Mouse (Mus musculus): ENCODE results near the gene Coa7. TPM values are rescaled to one million over a fixed set of nuclear protein-coding genes. Genes with fewer than 3 reads are reported as not detected.

Coa7 gene
- polyA plus RNA-seq, 1 experiment = 66.4 TPM

DNA sequence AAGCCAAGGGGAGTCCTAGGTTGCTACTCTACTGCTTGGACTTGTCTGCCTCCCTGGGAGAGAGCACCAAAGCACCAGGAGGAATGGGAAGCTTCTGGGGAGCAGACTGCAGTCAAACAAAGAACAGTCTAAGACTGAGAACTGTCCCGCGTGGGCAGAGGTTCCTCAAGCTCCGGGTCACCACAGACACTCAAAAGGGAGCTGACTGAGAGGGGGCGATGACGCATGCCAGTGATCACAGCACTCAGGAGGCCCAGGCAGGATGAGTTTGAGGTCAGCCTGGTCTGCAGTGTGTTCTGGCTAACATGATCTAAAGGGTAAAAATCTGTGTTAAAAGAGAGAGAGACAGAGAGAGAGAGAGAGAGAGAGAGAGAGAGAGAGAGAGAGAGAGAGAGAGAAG lies 13.9 kb upstream of the Coa7 start:
- H3K4me3 ChIP-seq (ENCODE audit: insufficient read depth, poor library complexity, severe bottlenecking) = no peak overlapping the region
- no peak for TF ChIP-seq MYOD1 (IDR thresholded peaks at IDR 0.05; ENCODE audit: control insufficient read depth, insufficient read length, low read depth)
- no peak for TF ChIP-seq CTCF (IDR thresholded peaks at IDR 0.05; ENCODE audit: control insufficient read depth, insufficient read depth, insufficient read length)
- no peak for TF ChIP-seq CEBPB (IDR thresholded peaks at IDR 0.05; ENCODE audit: low read depth)
- TF ChIP-seq MYOG (IDR thresholded peaks at IDR 0.05; ENCODE audit: control insufficient read depth, extremely low read depth, insufficient read length) = no peak
- no peak for TF ChIP-seq MAX (IDR thresholded peaks at IDR 0.05)
- TF ChIP-seq FOSL1 (IDR thresholded peaks at IDR 0.05; ENCODE audit: insufficient read depth, low read length, poor library complexity, severe bottlenecking) = no peak
- no peak for TF ChIP-seq USF1 (IDR thresholded peaks at IDR 0.05; ENCODE audit: low read depth)
- H3K79me2 ChIP-seq (ENCODE audit: control insufficient read depth, insufficient read depth) = no peaks in the 10 kb centered on the region
- no peak overlapping the region for H3ac ChIP-seq (ENCODE audit: control insufficient read depth, insufficient read length, low read depth)
- no peaks in the 10 kb centered on the region for H3K79me3 ChIP-seq (ENCODE audit: low read depth)
- peaks cover 3% of the 10 kb centered on the region for H3K27me3 ChIP-seq (ENCODE audit: control insufficient read depth, insufficient read depth, insufficient read length)
- H3K36me3 ChIP-seq (ENCODE audit: control insufficient read depth, insufficient read depth) = no peaks in the 10 kb centered on the region

DNA sequence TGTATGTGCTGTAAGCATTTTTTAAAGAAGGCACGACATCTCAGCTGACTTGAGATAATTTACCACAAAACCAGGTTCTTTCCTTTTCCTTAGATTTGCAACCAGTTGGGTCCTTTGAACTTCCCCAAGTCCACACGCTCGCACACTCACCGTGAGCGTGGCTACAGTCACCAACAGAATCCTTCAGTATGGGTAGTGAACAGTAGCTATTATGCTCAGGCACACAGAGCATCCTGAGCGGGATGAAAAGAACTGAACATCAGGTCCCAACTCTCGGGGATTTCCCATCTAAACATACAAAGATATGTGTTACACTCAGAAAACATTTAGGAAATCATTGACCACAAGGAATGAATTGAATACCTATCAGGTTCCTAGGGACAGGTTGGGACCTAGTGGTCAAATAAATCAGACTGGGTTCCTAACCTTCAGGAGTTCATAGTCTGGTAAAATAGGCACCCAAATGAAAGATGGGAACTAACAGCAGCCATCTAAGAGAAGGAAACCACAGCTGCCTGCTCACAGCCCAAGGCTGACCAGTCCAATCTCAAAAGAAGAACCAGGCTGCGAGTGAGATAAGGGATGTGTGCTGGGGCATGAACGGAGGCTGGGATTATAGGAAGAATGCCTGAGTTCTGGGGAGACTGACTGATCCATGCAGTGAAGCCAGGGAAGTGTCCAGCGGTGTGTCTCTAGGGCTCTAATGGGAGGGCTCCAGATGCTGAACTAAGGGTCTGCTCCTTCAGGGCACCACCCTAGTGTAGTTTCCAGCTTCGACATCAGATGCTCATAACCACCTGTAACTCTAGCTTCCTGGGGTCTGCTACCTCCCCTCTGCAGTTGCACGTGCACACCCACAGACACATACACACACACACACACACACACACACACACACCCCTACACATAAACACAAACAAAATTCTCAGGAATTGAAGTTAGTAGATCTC lies 10.0 kb upstream of the Coa7 start:
- TF ChIP-seq CTCF (IDR thresholded peaks at IDR 0.05; ENCODE audit: control insufficient read depth, insufficient read depth, insufficient read length) (no peak), CEBPB (IDR thresholded peaks at IDR 0.05; ENCODE audit: low read depth) (no peak), MAX (IDR thresholded peaks at IDR 0.05) (no peak), FOSL1 (IDR thresholded peaks at IDR 0.05; ENCODE audit: insufficient read depth, low read length, poor library complexity, severe bottlenecking) (no peak), MYOG (IDR thresholded peaks at IDR 0.05; ENCODE audit: control insufficient read depth, extremely low read depth, insufficient read length) (no peak), MYOD1 (IDR thresholded peaks at IDR 0.05; ENCODE audit: control insufficient read depth, insufficient read length, low read depth) (no peak), USF1 (IDR thresholded peaks at IDR 0.05; ENCODE audit: low read depth) (no peak)
- no peaks in the 10 kb centered on the region for H3K79me2 ChIP-seq (ENCODE audit: control insufficient read depth, insufficient read depth)
- H3K79me3 ChIP-seq (ENCODE audit: low read depth) = no peaks in the 10 kb centered on the region
- H3K27me3 ChIP-seq (ENCODE audit: control insufficient read depth, insufficient read depth, insufficient read length) = peaks cover 3% of the 10 kb centered on the region
- H3ac ChIP-seq (ENCODE audit: control insufficient read depth, insufficient read length, low read depth) = no peak overlapping the region
- H3K4me3 ChIP-seq (ENCODE audit: insufficient read depth, poor library complexity, severe bottlenecking) = no peak overlapping the region
- H3K36me3 ChIP-seq (ENCODE audit: control insufficient read depth, insufficient read depth) = no peaks in the 10 kb centered on the region

GRCm38 (mm10) chr4:108318649-108319615 lies 9.0 kb upstream of the Coa7 start:
- H3K4me3 ChIP-seq (ENCODE audit: insufficient read depth, poor library complexity, severe bottlenecking) = no peak overlapping the region
- H3K79me2 ChIP-seq (ENCODE audit: control insufficient read depth, insufficient read depth) = no peaks in the 10 kb centered on the region
- no peak overlapping the region for H3ac ChIP-seq (ENCODE audit: control insufficient read depth, insufficient read length, low read depth)
- H3K27me3 ChIP-seq (ENCODE audit: control insufficient read depth, insufficient read depth, insufficient read length) = peaks cover 3% of the 10 kb centered on the region
- no peaks in the 10 kb centered on the region for H3K36me3 ChIP-seq (ENCODE audit: control insufficient read depth, insufficient read depth)
- TF ChIP-seq USF1 (IDR thresholded peaks at IDR 0.05; ENCODE audit: low read depth) (no peak), MAX (IDR thresholded peaks at IDR 0.05) (no peak), CTCF (IDR thresholded peaks at IDR 0.05; ENCODE audit: control insufficient read depth, insufficient read depth, insufficient read length) (no peak), MYOD1 (IDR thresholded peaks at IDR 0.05; ENCODE audit: control insufficient read depth, insufficient read length, low read depth) (no peak), FOSL1 (IDR thresholded peaks at IDR 0.05; ENCODE audit: insufficient read depth, low read length, poor library complexity, severe bottlenecking) (no peak), CEBPB (IDR thresholded peaks at IDR 0.05; ENCODE audit: low read depth) (no peak)
- H3K79me3 ChIP-seq (ENCODE audit: low read depth) = no peaks in the 10 kb centered on the region

- Histone ChIP-seq H3K79me3 (ENCODE audit: low read depth) (no peaks in the 10 kb centered on the region), H3ac (ENCODE audit: control insufficient read depth, insufficient read length, low read depth) (no peak overlapping the region), H3K27me3 (ENCODE audit: control insufficient read depth, insufficient read depth, insufficient read length) (peaks cover 3% of the 10 kb centered on the region), H3K36me3 (ENCODE audit: control insufficient read depth, insufficient read depth) (no peaks in the 10 kb centered on the region), H3K79me2 (ENCODE audit: control insufficient read depth, insufficient read depth) (no peaks in the 10 kb centered on the region), H3K4me3 (ENCODE audit: insufficient read depth, poor library complexity, severe bottlenecking) (no peak overlapping the region)
- TF ChIP-seq MYOD1 (IDR thresholded peaks at IDR 0.05; ENCODE audit: control insufficient read depth, insufficient read length, low read depth) (no peak), FOSL1 (IDR thresholded peaks at IDR 0.05; ENCODE audit: insufficient read depth, low read length, poor library complexity, severe bottlenecking) (no peak), CTCF (IDR thresholded peaks at IDR 0.05; ENCODE audit: control insufficient read depth, insufficient read depth, insufficient read length) (no peak), MYOG (IDR thresholded peaks at IDR 0.05; ENCODE audit: control insufficient read depth, extremely low read depth, insufficient read length) (no peak), USF1 (IDR thresholded peaks at IDR 0.05; ENCODE audit: low read depth) (no peak), MAX (IDR thresholded peaks at IDR 0.05) (no peak), CEBPB (IDR thresholded peaks at IDR 0.05; ENCODE audit: low read depth) (no peak)
Observed at GRCm38 (mm10) chr4:108319747-108320146, 8.2 kb upstream of the Coa7 start.

DNA sequence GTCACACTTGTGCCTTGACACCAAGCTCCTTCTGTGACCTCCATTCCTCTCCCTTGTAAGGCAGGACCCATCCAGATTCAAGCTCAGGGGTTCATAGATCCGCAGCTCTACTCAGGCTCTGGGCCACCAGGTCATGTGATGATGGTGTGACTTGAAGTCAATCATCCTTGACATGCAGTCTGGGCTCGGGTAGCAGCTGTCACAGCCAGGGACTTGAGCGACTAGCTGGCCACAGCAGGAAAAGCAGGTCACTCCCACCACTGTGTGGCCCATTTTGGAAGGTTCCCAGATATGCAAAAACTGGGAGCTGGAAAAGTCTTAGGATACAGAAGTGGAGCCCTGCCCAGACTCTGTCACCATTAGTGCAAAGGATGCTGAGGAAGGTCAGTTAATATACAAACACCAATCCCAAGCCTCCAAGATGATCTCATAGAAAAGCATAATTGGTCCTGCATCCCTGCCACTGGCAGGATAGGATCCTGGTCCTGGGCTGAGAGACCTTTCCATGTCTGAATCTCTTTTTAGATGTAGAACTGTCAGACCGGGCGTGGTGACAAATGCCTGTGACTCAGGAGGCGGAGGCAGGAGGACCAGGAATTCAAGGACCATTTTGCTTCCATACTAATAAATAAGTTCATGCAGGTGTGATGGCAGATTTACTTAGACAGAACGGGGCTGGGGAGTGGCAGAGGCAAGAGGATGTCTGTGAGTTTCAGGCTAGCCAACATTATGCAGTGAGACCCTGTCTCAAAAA lies 7.1 kb upstream of the Coa7 start:
- no peak overlapping the region for H3K4me3 ChIP-seq (ENCODE audit: insufficient read depth, poor library complexity, severe bottlenecking)
- H3K27me3 ChIP-seq (ENCODE audit: control insufficient read depth, insufficient read depth, insufficient read length) = peaks cover 3% of the 10 kb centered on the region
- TF ChIP-seq MYOD1 (IDR thresholded peaks at IDR 0.05; ENCODE audit: control insufficient read depth, insufficient read length, low read depth) (no peak), MYOG (IDR thresholded peaks at IDR 0.05; ENCODE audit: control insufficient read depth, extremely low read depth, insufficient read length) (no peak), USF1 (IDR thresholded peaks at IDR 0.05; ENCODE audit: low read depth) (no peak), CEBPB (IDR thresholded peaks at IDR 0.05; ENCODE audit: low read depth) (no peak), CTCF (IDR thresholded peaks at IDR 0.05; ENCODE audit: control insufficient read depth, insufficient read depth, insufficient read length) (no peak), MAX (IDR thresholded peaks at IDR 0.05) (no peak), FOSL1 (IDR thresholded peaks at IDR 0.05; ENCODE audit: insufficient read depth, low read length, poor library complexity, severe bottlenecking) (no peak)
- no peaks in the 10 kb centered on the region for H3K79me2 ChIP-seq (ENCODE audit: control insufficient read depth, insufficient read depth)
- H3ac ChIP-seq (ENCODE audit: control insufficient read depth, insufficient read length, low read depth) = no peak overlapping the region
- no peaks in the 10 kb centered on the region for H3K36me3 ChIP-seq (ENCODE audit: control insufficient read depth, insufficient read depth)
- no peaks in the 10 kb centered on the region for H3K79me3 ChIP-seq (ENCODE audit: low read depth)

Measured in C2C12 (cell line).